Mouse (Mus musculus): ENCODE results near the gene Rpl18.

- TF ChIP-seq ZNF384 (IDR thresholded peaks at IDR 0.05; ENCODE audit: low read depth, low read length) = no peak
- no peak for TF ChIP-seq CHD2 (IDR thresholded peaks at IDR 0.05; ENCODE audit: low read depth, low read length)
- TF ChIP-seq ZC3H11A (IDR thresholded peaks at IDR 0.05; ENCODE audit: borderline replicate concordance, low read depth, low read length) = no peak
These were observed 7.0 kb upstream of the Rpl18 start for GRCm38 (mm10) chr7:45708221-45708761.
